Mouse (Mus musculus) embryonic facial prominence, embryonic 13.5 days (tissue): ENCODE results near the gene Adora2b. TPM values are rescaled to one million over a fixed set of nuclear protein-coding genes. Genes with fewer than 3 reads are reported as not detected.
"Not testable (repeated sequence)": the region's sequence is repeated elsewhere in the genome, so short reads cannot be mapped to it uniquely, and the experiment has no call there.

Experiments used
- ATAC-seq: fragments of 200-750 bp; cut with Nextera tagmentation; 2 replicates; pipeline ENCODE4 v1.8.0; 2017; ENCODE audit warnings: low read depth; ENCODE audit not compliant: insufficient number of reproducible peaks, insufficient read depth, low FRiP score, low TSS enrichment
- H3K27ac ChIP-seq: fragments of 300-500 bp; sonication (generic); 2 replicates; pipeline ENCODE4 v1.5.1; 2015; ENCODE audit warnings: moderate library complexity, mild to moderate bottlenecking, inconsistent platforms
- H3K27me3 ChIP-seq: fragments of 300-500 bp; sonication (generic); 2 replicates; pipeline ENCODE4 v1.6.1; 2015; ENCODE audit warnings: mild to moderate bottlenecking, inconsistent platforms
- H3K36me3 ChIP-seq: fragments of 300-500 bp; sonication (generic); 2 replicates; pipeline ENCODE4 v1.6.1; 2015; ENCODE audit warnings: mild to moderate bottlenecking, inconsistent platforms
- H3K4me1 ChIP-seq: fragments of 300-500 bp; sonication (generic); 2 replicates; pipeline ENCODE4 v1.6.1; 2015; ENCODE audit warnings: inconsistent platforms
- H3K4me2 ChIP-seq: fragments of 300-500 bp; sonication (generic); 2 replicates; pipeline ENCODE4 v1.6.1; 2015; ENCODE audit warnings: moderate library complexity, mild to moderate bottlenecking, inconsistent platforms
- H3K4me3 ChIP-seq: fragments of 300-500 bp; sonication (generic); 2 replicates; pipeline ENCODE4 v1.5.1; 2015; ENCODE audit warnings: mild to moderate bottlenecking, inconsistent platforms
- H3K9ac ChIP-seq: fragments of 300-500 bp; sonication (generic); 2 replicates; pipeline ENCODE4 v1.6.1; 2015; ENCODE audit warnings: mild to moderate bottlenecking, inconsistent platforms
- H3K9me3 ChIP-seq: fragments of 300-500 bp; sonication (generic); 2 replicates; pipeline ENCODE4 v1.6.1; 2016; ENCODE audit warnings: inconsistent platforms
- WGBS: fragments of 180-500 bp; shearing (Covaris S2); methylation state at CpG from one replicate; pipeline ENCODE4 v1.1.7; 2015; ENCODE audit warnings: mixed read lengths; 5-methylcytosine and 5-hydroxymethylcytosine counted together
- polyA plus RNA-seq: library from polyadenylated mRNA; unstranded; fragments of >200 nt; fragmentation: Nextera tagmentation; extraction: Ambion mirVana; gene quantifications from 2 replicates; pipeline ENCODE4 v1.2.1, GENCODE M21; 2015

Adora2b gene
- polyA plus RNA-seq, 1 experiment from 2014 or later: 14.3 TPM

- ATAC-seq: no peak
- peaks cover 37% of the 10 kb centered on the region for H3K36me3 ChIP-seq
- H3K4me2 ChIP-seq: no peak overlapping the region
- H3K27me3 ChIP-seq: no peaks in the 10 kb centered on the region
- no peak overlapping the region for H3K27ac ChIP-seq
- H3K4me1 ChIP-seq: peaks cover 26% of the 10 kb centered on the region
- no peaks in the 10 kb centered on the region for H3K9me3 ChIP-seq
- 74% methylated on average over 7 of the region's 7 CpGs for WGBS
- H3K9ac ChIP-seq: no peak overlapping the region
- H3K4me3 ChIP-seq: no peak overlapping the region
Measured at GRCm38 (mm10) chr11:62265642-62266041, 16.9 kb downstream of the Adora2b start.

GRCm38 (mm10) chr11:62266466-62267214, 17.9 kb downstream of the Adora2b start:
- no peak overlapping the region for H3K4me2 ChIP-seq
- ATAC-seq: no peak
- no peaks in the 10 kb centered on the region for H3K27me3 ChIP-seq
- WGBS: 64% methylated on average over 17 of the region's 17 CpGs
- H3K9me3 ChIP-seq: no peaks in the 10 kb centered on the region
- H3K4me3 ChIP-seq: no peak overlapping the region
- H3K36me3 ChIP-seq: peaks cover 37% of the 10 kb centered on the region
- peaks cover 30% of the 10 kb centered on the region for H3K4me1 ChIP-seq
- no peak overlapping the region for H3K27ac ChIP-seq
- no peak overlapping the region for H3K9ac ChIP-seq

- ATAC-seq: no peak; the same call in 1 of the 2 replicates
- Histone ChIP-seq H3K27me3 (no peaks in the 10 kb centered on the region), H3K9ac (no peak overlapping the region), H3K36me3 (peaks cover 37% of the 10 kb centered on the region), H3K4me3 (no peak overlapping the region), H3K9me3 (no peaks in the 10 kb centered on the region), H3K4me2 (no peak overlapping the region), H3K27ac (no peak overlapping the region), H3K4me1 (peaks cover 30% of the 10 kb centered on the region)
- WGBS: 75% methylated on average over 8 of the region's 8 CpGs
Measured at GRCm38 (mm10) chr11:62268381-62268780, 19.6 kb downstream of the Adora2b start.

- H3K27ac ChIP-seq: no peak overlapping the region
- peaks cover 30% of the 10 kb centered on the region for H3K4me1 ChIP-seq
- H3K36me3 ChIP-seq: peaks cover 37% of the 10 kb centered on the region
- ATAC-seq: no peak
- no peaks in the 10 kb centered on the region for H3K9me3 ChIP-seq
- H3K4me3 ChIP-seq: no peak overlapping the region
- no peaks in the 10 kb centered on the region for H3K27me3 ChIP-seq
- no peak overlapping the region for H3K4me2 ChIP-seq
- WGBS: 55% methylated on average over 12 of the region's 12 CpGs
- no peak overlapping the region for H3K9ac ChIP-seq
Measured at GRCm38 (mm10) chr11:62269097-62269496, 20.3 kb downstream of the Adora2b start.

- Histone ChIP-seq H3K27me3 (no peaks in the 10 kb centered on the region), H3K4me2 (no peak overlapping the region; the same call in 1 of the 2 replicates), H3K9me3 (no peaks in the 10 kb centered on the region), H3K4me3 (no peak overlapping the region), H3K36me3 (peaks cover 27% of the 10 kb centered on the region), H3K4me1 (peaks cover 30% of the 10 kb centered on the region), H3K27ac (0 out of 2 replicates have a peak overlapping the region, but pooled peaks have one; percentile 48), H3K9ac (no peak overlapping the region)
- 40% methylated on average over 5 of the region's 5 CpGs for WGBS
- ATAC-seq: no peak
Measured at GRCm38 (mm10) chr11:62270851-62271250, 22.1 kb downstream of the Adora2b start.

DNA sequence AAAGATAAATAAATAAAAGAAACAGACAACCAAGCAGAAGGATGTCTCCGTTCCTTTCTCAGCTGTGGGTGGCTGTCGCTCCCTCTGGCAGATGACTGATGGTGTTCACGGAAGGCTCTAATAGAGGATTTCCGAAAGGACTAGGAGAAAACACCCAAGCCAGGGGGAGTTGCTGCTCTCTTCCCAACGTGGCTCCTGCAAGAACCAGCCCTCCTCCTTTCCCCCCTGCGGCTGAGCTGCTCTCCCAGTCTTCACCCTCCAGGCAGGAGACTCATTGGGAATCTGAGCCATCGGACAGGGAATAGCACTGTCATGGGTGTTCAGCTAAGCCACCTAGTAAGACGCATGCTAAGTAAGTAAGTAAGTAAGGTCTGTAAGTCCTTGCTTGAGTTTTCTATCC, 28.3 kb downstream of the Adora2b start:
- Histone ChIP-seq H3K36me3 (no peaks in the 10 kb centered on the region), H3K9me3 (no peaks in the 10 kb centered on the region), H3K4me3 (no peak overlapping the region), H3K4me1 (0 out of 2 replicates have a peak, but pooled peaks cover 9% of the 10 kb centered on the region), H3K9ac (no peak overlapping the region), H3K27me3 (no peaks in the 10 kb centered on the region), H3K27ac (no peak overlapping the region), H3K4me2 (no peak overlapping the region)
- no peak for ATAC-seq
- 38% methylated on average over 8 of the region's 8 CpGs for WGBS

GRCm38 (mm10) chr11:62278027-62278426, 29.2 kb downstream of the Adora2b start:
- Histone ChIP-seq H3K9me3 (no peaks in the 10 kb centered on the region), H3K27ac (no peak overlapping the region), H3K4me2 (no peak overlapping the region), H3K36me3 (peaks cover under 1% of the 10 kb centered on the region; the same call in 1 of the 2 replicates), H3K9ac (no peak overlapping the region), H3K27me3 (no peaks in the 10 kb centered on the region), H3K4me3 (no peak overlapping the region), H3K4me1 (0 out of 2 replicates have a peak, but pooled peaks cover 11% of the 10 kb centered on the region)
- ATAC-seq: no peak
- WGBS: 22% methylated on average over 5 of the region's 5 CpGs

GRCm38 (mm10) chr11:62280675-62281600, 32.2 kb downstream of the Adora2b start, which contains the start of the genes Zswim7 and Ttc19:
Gene Zswim7 (minus strand): TSS chr11:62281375.
Gene Ttc19 (plus strand): TSS chr11:62281473.
- under 1% methylated on average over 68 of the region's 68 CpGs for WGBS
- Histone ChIP-seq H3K27ac (peak within 1 kb of the TSS; percentile 90), H3K36me3 (peaks cover 25% of the 10 kb centered on the region), H3K9ac (peak within 1 kb of the TSS; percentile 86), H3K4me2 (peak within 1 kb of the TSS; percentile 79), H3K4me1 (0 out of 2 replicates have a peak, but pooled peaks cover 11% of the 10 kb centered on the region), H3K4me3 (peak within 1 kb of the TSS; percentile 96), H3K27me3 (no peaks in the 10 kb centered on the region), H3K9me3 (no peaks in the 10 kb centered on the region)
- ATAC-seq: peak; percentile 95

DNA sequence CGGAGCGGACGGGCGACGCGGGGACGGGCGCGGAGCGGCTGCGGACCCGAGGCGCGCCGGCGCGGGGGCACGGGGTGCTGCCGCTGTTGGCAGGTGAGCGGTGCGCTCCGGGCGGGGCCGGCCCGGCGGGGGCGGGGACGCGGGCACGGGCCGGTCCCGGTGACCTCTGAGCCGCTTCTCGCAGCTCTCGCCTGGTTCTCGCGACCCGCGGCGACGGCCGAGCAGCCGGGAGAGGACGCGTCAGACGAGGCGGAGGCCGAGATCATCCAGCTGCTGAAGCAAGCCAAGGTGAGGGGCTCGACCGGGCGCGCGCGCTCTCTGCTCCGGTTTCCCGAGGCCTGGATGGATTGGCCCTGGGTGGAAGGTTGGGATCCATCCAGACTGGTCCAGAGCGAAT, 32.8 kb downstream of the Adora2b start:
- peak; percentile 56 for ATAC-seq
- H3K9me3 ChIP-seq: no peaks in the 10 kb centered on the region
- H3K9ac ChIP-seq: peak overlapping the region; percentile 86
- 0 out of 2 replicates have a peak, but pooled peaks cover 11% of the 10 kb centered on the region for H3K4me1 ChIP-seq
- H3K27me3 ChIP-seq: no peaks in the 10 kb centered on the region
- H3K36me3 ChIP-seq: peaks cover 31% of the 10 kb centered on the region
- H3K4me3 ChIP-seq: peak overlapping the region; percentile 96
- H3K27ac ChIP-seq: peak overlapping the region; percentile 90
- WGBS: under 1% methylated on average over 41 of the region's 57 CpGs
- H3K4me2 ChIP-seq: peak overlapping the region; percentile 79

DNA sequence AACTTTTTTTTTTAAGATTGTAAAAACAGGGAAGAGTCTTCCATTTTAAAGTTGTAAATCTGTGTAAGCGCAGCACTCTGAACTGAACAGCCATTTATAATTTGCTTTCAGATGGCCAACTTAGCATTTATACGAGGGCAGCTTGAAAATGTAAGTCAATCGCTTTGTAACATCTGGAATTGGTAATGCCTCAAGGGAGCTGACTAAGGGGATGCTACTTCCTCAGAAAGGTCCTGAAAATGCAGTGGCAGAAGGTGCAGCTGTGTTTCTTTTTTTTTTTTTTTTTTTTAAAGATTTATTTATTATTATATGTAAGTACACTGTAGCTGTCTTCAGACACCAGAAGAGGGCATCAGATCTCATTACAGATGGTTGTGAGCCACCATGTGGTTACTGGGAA, 35.2 kb downstream of the Adora2b start:
- not testable (repeated sequence) for ATAC-seq, H3K9me3 ChIP-seq, H3K27ac ChIP-seq, H3K9ac ChIP-seq, H3K27me3 ChIP-seq, H3K4me3 ChIP-seq, H3K4me2 ChIP-seq
- WGBS: 48% methylated on average over 3 of the region's 3 CpGs
- 0 out of 2 replicates have a peak, but pooled peaks cover 11% of the 10 kb centered on the region for H3K4me1 ChIP-seq
- H3K36me3 ChIP-seq: peaks cover 53% of the 10 kb centered on the region

- H3K4me1 ChIP-seq: 0 out of 2 replicates have a peak, but pooled peaks cover 11% of the 10 kb centered on the region
- H3K4me3 ChIP-seq: no peak overlapping the region
- no peaks in the 10 kb centered on the region for H3K27me3 ChIP-seq
- no peak for ATAC-seq
- 74% methylated on average over 8 of the region's 8 CpGs for WGBS
- H3K27ac ChIP-seq: no peak overlapping the region
- peaks cover 60% of the 10 kb centered on the region for H3K36me3 ChIP-seq
- H3K9me3 ChIP-seq: no peaks in the 10 kb centered on the region
- H3K9ac ChIP-seq: no peak overlapping the region
- H3K4me2 ChIP-seq: no peak overlapping the region
Measured at GRCm38 (mm10) chr11:62285020-62285419, 36.2 kb downstream of the Adora2b start.
